Mouse (Mus musculus): ENCODE data around the gene Slc1a4.

- TF ChIP-seq POLR2A (IDR thresholded peaks at IDR 0.05; ENCODE audit: insufficient read length, low read depth) (no peak), MYOD1 (IDR thresholded peaks at IDR 0.05; ENCODE audit: control insufficient read depth in 1 of 3, insufficient read length in 2 of 3, low read depth in 2 of 3) (no peak), USF1 (IDR thresholded peaks at IDR 0.05; ENCODE audit: low read depth) (no peak), CEBPB (IDR thresholded peaks at IDR 0.05; ENCODE audit: insufficient read depth, poor library complexity, severe bottlenecking) (no peak), TCF12 (IDR thresholded peaks at IDR 0.05; ENCODE audit: insufficient read depth, poor library complexity, severe bottlenecking) (no peak), E2F4 (IDR thresholded peaks at IDR 0.05; ENCODE audit: insufficient read depth) (no peak), MAX (IDR thresholded peaks at IDR 0.05; ENCODE audit: low read depth) (no peak), MYOG (IDR thresholded peaks at IDR 0.05; ENCODE audit: control insufficient read depth in 1 of 3, insufficient read depth in 1 of 3, insufficient read length in 2 of 3, low read depth in 2 of 3) (no peak)
These were observed 23.5 kb downstream of the Slc1a4 start for GRCm38 (mm10) chr11:20309044-20309443.

All from myocyte (in vitro differentiated cells).